Mouse (Mus musculus) gastrocnemius, postnatal 14 days (tissue): ENCODE data around the gene Kif7. TPM values are rescaled to one million over a fixed set of nuclear protein-coding genes. Genes with fewer than 3 reads are reported as not detected.

Experiments
- DNase-seq: peaks from one replicate; pipeline ENCODE4 v3.0.0; 2021; ENCODE audit warnings: mixed read lengths
- intact Hi-C: fragments of 180-260 bp; cut with DNase I; formaldehyde crosslinking; loops from one replicate; pipeline ENCODE4 v1.15.1; 2025; ENCODE audit warnings: low total_unique reads
- total RNA-seq, 2 experiments: library from RNA; stranded (reverse); gene quantifications; 2 replicates each; pipeline ENCODE4 v1.2.3; 2021

Kif7 gene
- total RNA-seq, 2 experiments from 2014 or later: 1.2 to 1.5 TPM

GRCm38 (mm10) chr7:79729169-79729568 lies 13.6 kb upstream of the Kif7 start:
- intact Hi-C loops: no loop called here
- peak; percentile 67 for DNase-seq

- intact Hi-C loops: no loop called here
- DNase-seq: peak; percentile 53
Observed at GRCm38 (mm10) chr7:79728219-79728618, 12.7 kb upstream of the Kif7 start.

- intact Hi-C loops: loop anchor here (2.0 kb wide), 1 partner anchor 114 kb away; no protein-coding TSS in a partner anchor
- peak; percentile 54 for DNase-seq
Observed at GRCm38 (mm10) chr7:79727091-79727490, 11.6 kb upstream of the Kif7 start.

- DNase-seq: peak; percentile 60
- intact Hi-C loops: no loop called here
Observed at GRCm38 (mm10) chr7:79721386-79721977, 6.0 kb upstream of the Kif7 start.

GRCm38 (mm10) chr7:79710831-79711230 lies 4.7 kb downstream of the Kif7 start:
- DNase-seq: no peak
- intact Hi-C loops: no loop called here

GRCm38 (mm10) chr7:79710130-79710607 lies 5.4 kb downstream of the Kif7 start:
- intact Hi-C loops: no loop called here
- DNase-seq: no peak

GRCm38 (mm10) chr7:79705210-79705609 lies 10.3 kb downstream of the Kif7 start:
- intact Hi-C loops: no loop called here
- no peak for DNase-seq

- intact Hi-C loops: no loop called here
- no peak for DNase-seq
Observed at GRCm38 (mm10) chr7:79702755-79703154, 12.8 kb downstream of the Kif7 start.

- intact Hi-C loops: no loop called here
- DNase-seq: no peak
Observed at GRCm38 (mm10) chr7:79696495-79696894, 19.0 kb downstream of the Kif7 start.

- no peak for DNase-seq
- intact Hi-C loops: no loop called here
Observed at GRCm38 (mm10) chr7:79680231-79680630, 35.3 kb downstream of the Kif7 start.

- intact Hi-C loops: no loop called here
- DNase-seq: no peak
Observed at GRCm38 (mm10) chr7:79679186-79679585, 36.3 kb downstream of the Kif7 start.

GRCm38 (mm10) chr7:79670900-79671604 lies 44.5 kb downstream of the Kif7 start:
- no peak for DNase-seq
- intact Hi-C loops: no loop called here

- no peak for DNase-seq
- intact Hi-C loops: no loop called here
Observed at GRCm38 (mm10) chr7:79666690-79667089, 48.8 kb downstream of the Kif7 start.

- DNase-seq: no peak
- intact Hi-C loops: no loop called here
Observed at GRCm38 (mm10) chr7:79661253-79661890, 54.1 kb downstream of the Kif7 start.

GRCm38 (mm10) chr7:79660291-79661150 lies 55.0 kb downstream of the Kif7 start:
- DNase-seq: peak; percentile 18
- intact Hi-C loops: no loop called here

- DNase-seq: peak; percentile 97
- intact Hi-C loops: no loop called here
Observed at GRCm38 (mm10) chr7:79659578-79660290, 55.8 kb downstream of the Kif7 start, which contains the start of gene Ticrr. Gene Ticrr, plus strand, starts transcription at chr7:79660196.

- intact Hi-C loops: no loop called here
Observed at GRCm38 (mm10) chr7:79654586-79654985, 60.9 kb downstream of the Kif7 start.

GRCm38 (mm10) chr7:79654185-79654584 lies 61.3 kb downstream of the Kif7 start:
- no peak for DNase-seq
- intact Hi-C loops: no loop called here

More at GRCm38 (mm10) chr7:79654586-79654985, 60.9 kb downstream of the Kif7 start:
- DNase-seq: no peak

GRCm38 (mm10) chr7:79649005-79649404 lies 66.5 kb downstream of the Kif7 start:
- intact Hi-C loops: no loop called here
- DNase-seq: peak; percentile 25
